15 mouse cellular contexts compared by ENCODE assay signal in genomic region chr19:45507531-45507930, GRCm38 (mm10). TPM values are rescaled to one million over a fixed set of nuclear protein-coding genes. Genes with fewer than 3 reads are reported as not detected.
A peak's percentile ranks its signal among the peaks of the same experiment; 100 is the strongest.
DNase-seq lines count a peak whose midpoint lies in the region; ATAC-seq and TF ChIP-seq lines count a peak whose summit lies in the region.
"Had no signal": no experiment of that assay in that cellular context is flagged by ENCODE, and none has a peak within 500 bp of the region (broad histone marks: within the 10 kb centered on the region; RNA-seq: fewer than 3 reads in every experiment).

No protein-coding gene starts in this region.

- no peaks in the 10 kb centered on the region for H3K9me3 ChIP-seq in heart, embryonic 11.5 days (replicated peaks; ENCODE audit: control insufficient read depth, low read length)
- H3K9me3 ChIP-seq: embryonic facial prominence, embryonic 13.5 days; limb, embryonic 13.5 days had no signal

- H3K4me1 ChIP-seq in heart, embryonic 11.5 days (ENCODE audit: control insufficient read depth, insufficient read depth, low read length) = peaks cover 12% of the 10 kb centered on the region
- H3K4me1 ChIP-seq in kidney, adult 2 months (ENCODE audit: control insufficient read depth, insufficient read depth, low read length) = no peaks in the 10 kb centered on the region

- no peak for TF ChIP-seq POLR2A in kidney, adult 2 months (IDR thresholded peaks at IDR 0.05; ENCODE audit: low read depth, low read length)

- H3K4me3 ChIP-seq in heart, embryonic 11.5 days (ENCODE audit: low read depth, low read length) = no peak overlapping the region
- no peak overlapping the region for H3K4me3 ChIP-seq in kidney, adult 2 months (ENCODE audit: insufficient read depth, low read depth, low read length)
- H3K4me3 ChIP-seq: embryonic facial prominence, embryonic 13.5 days; limb, embryonic 13.5 days; myocyte had no signal

- H3K4me2 ChIP-seq in heart, embryonic 11.5 days = peak overlapping the region; percentile 34; the same call in 1 of the 2 replicates
- H3K4me2 ChIP-seq: embryonic facial prominence, embryonic 13.5 days; limb, embryonic 13.5 days had no signal

- no peaks in the 10 kb centered on the region for H3K27me3 ChIP-seq in heart, embryonic 11.5 days (ENCODE audit: control insufficient read depth, insufficient read depth, low read length)
- no peaks in the 10 kb centered on the region for H3K27me3 ChIP-seq in kidney, adult 2 months (replicated peaks; ENCODE audit: control insufficient read depth, insufficient read depth, low read length)
- H3K27me3 ChIP-seq: embryonic facial prominence, embryonic 13.5 days; limb, embryonic 13.5 days; Patski had no signal

- no peak for DNase-seq in frontal cortex, postnatal 25 days (ENCODE audit: low spot score in 2 of 2)
- DNase-seq in right cerebral cortex, adult 18-20 months = peak; percentile 28
- no peak for DNase-seq in right cerebral cortex, postnatal 25 days
- peak; percentile 22 for DNase-seq in right cerebral cortex, postnatal 4 days
- no peak for DNase-seq in kidney, adult 2 months
- no peak for DNase-seq in adrenal gland, postnatal 25 days
- DNase-seq: retina, postnatal 1 day had no signal

- H3K27ac ChIP-seq in heart, embryonic 11.5 days (ENCODE audit: low read depth, low read length) = peak overlapping the region; percentile 57; the same call in 1 of the 2 replicates
- H3K27ac ChIP-seq in kidney, adult 2 months (ENCODE audit: insufficient read depth, low read depth, low read length) = no peak overlapping the region
- H3K27ac ChIP-seq: embryonic facial prominence, embryonic 13.5 days; limb, embryonic 13.5 days; stomach, postnatal 0 days had no signal

- 0 out of 2 replicates have a peak, but pooled peaks cover 2% of the 10 kb centered on the region for H3K36me3 ChIP-seq in heart, embryonic 11.5 days (ENCODE audit: control insufficient read depth, insufficient read depth, low read length)
- H3K36me3 ChIP-seq in kidney, adult 2 months (ENCODE audit: control insufficient read depth, insufficient read depth, low read length) = no peaks in the 10 kb centered on the region; the same call in 1 of the 2 replicates

- 41% methylated on average over 19 of the region's 19 CpGs for WGBS in heart, embryonic 11.5 days (ENCODE audit: insufficient replicate concordance)
- 88% methylated on average over 19 of the region's 19 CpGs for WGBS in kidney, adult 2 months

- ATAC-seq in frontal cortex, adult (ENCODE audit: low TSS enrichment) = peak; percentile 85; the same call in 1 of the 2 replicates
- ATAC-seq in heart, embryonic 11.5 days (replicated peaks; ENCODE audit: insufficient number of reproducible peaks, low FRiP score, low TSS enrichment) = 0 out of 2 replicates have a peak, but pooled peaks have one; percentile 39
- ATAC-seq: lung, postnatal 0 days; Patski had no signal

- TF ChIP-seq CTCF in kidney, adult 2 months (conservative IDR thresholded peaks at IDR 0.05; ENCODE audit: insufficient read depth, insufficient read length, low read depth, low read length) = no peak

- 0 out of 2 replicates have a peak overlapping the region, but pooled peaks have one; percentile 16 for H3K9ac ChIP-seq in heart, embryonic 11.5 days (ENCODE audit: low read depth, low read length)
- H3K9ac ChIP-seq: embryonic facial prominence, embryonic 13.5 days; limb, embryonic 13.5 days had no signal

RNA-seq across cellular contexts. Expression of gene Poll, which starts 52.8 kb away (rescaled TPM):
- polyA plus RNA-seq in heart, embryonic 11.5 days (2014; fragmentation: Nextera tagmentation; extraction: Ambion mirVana) = 13.6 and 13.9 TPM in 2 replicates
- 12.6 and 13.3 TPM in 2 replicates for polyA plus RNA-seq in kidney, adult 2 months (2012; rRNA removed)
- 12.4 and 15.5 TPM in 2 replicates for total RNA-seq in adrenal gland, postnatal 25 days (2021)

RNA-seq across cellular contexts. Expression of gene Gm17018, which starts 52.9 kb away (rescaled TPM):
- polyA plus RNA-seq in heart, embryonic 11.5 days (2014; fragmentation: Nextera tagmentation; extraction: Ambion mirVana) = 32.6 and 35.1 TPM in 2 replicates
- polyA plus RNA-seq in kidney, adult 2 months (2012; rRNA removed) = 10.9 and 16.3 TPM in 2 replicates
- total RNA-seq in adrenal gland, postnatal 25 days (2021) = 26.2 and 31.8 TPM in 2 replicates

Comparison
In these comparisons a context has a peak if more than half of its experiments do, and no peak if none do; other contexts are left out.
1. DNase-seq: peak in right cerebral cortex, adult 18-20 months (single experiment) and right cerebral cortex, postnatal 4 days (single experiment); none in frontal cortex, postnatal 25 days (0 of 2), right cerebral cortex, postnatal 25 days (single experiment), kidney, adult 2 months (single experiment) and adrenal gland, postnatal 25 days (single experiment).